Comparison of ENCODE assay signal across 15 mouse cellular contexts in the genomic region with DNA sequence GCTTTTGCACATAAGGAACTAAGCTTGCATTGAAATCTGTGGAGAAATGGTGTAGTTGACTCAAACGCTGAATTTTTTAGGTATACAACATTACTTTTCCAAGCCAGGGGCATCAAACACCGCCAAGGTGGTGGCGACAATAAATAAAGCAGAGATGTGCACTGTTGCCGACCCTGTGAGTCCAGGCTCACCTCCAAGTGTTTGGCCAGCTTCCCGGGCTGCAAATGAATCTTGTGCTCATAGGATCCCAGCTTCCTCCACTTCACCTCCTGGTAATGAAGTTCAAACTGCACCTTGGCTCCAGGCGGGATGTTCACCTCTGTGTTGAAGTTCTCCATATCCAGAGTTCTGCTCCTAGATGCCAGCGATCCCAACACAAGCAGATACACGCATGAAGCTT.
"Had no signal": no experiment of that assay in that cellular context is flagged by ENCODE, and none has a peak within 500 bp of the region (broad histone marks: within the 10 kb centered on the region; RNA-seq: fewer than 3 reads in every experiment).

No protein-coding gene starts in this region.

- ATAC-seq: hindbrain, postnatal 0 days; intestine, embryonic 15.5 days; intestine, postnatal 0 days; liver, postnatal 0 days had no signal

- DNase-seq: gastrocnemius, postnatal 14 days; gastrocnemius, postnatal 36 days; heart, adult 2 months; heart, postnatal 14 days; heart, postnatal 36 days; kidney, adult 2 months; kidney, postnatal 10 days; kidney, postnatal 25 days; kidney, postnatal 4 days; liver; liver, embryonic 13.5 days; liver, postnatal 0 days had no signal
